Mouse (Mus musculus): ENCODE results near the gene Abcc2. TPM values are rescaled to one million over a fixed set of nuclear protein-coding genes. Genes with fewer than 3 reads are reported as not detected.

The Abcc2 gene
- total and polyA plus RNA-seq, 2 experiments, result 298 to 488 TPM

GRCm38 (mm10) chr19:43752489-43753225 lies 29.3 kb upstream of the Abcc2 start, which contains the start of the genes Cutc and Cox15:
Gene Cutc (plus strand): TSS chr19:43752996.
Gene Cox15 (minus strand): TSS chr19:43753000.
- DNase-seq (ENCODE audit: extremely low read depth, low read depth, low spot score), result peak; percentile 86
- under 1% methylated on average over 62 of the region's 62 CpGs for WGBS

GRCm38 (mm10) chr19:43753226-43753835 lies 28.7 kb upstream of the Abcc2 start:
- H3K27me3 ChIP-seq (ENCODE audit: control insufficient read depth, insufficient read depth, low read length), result no peaks in the 10 kb centered on the region
- WGBS, result 1% methylated on average over 22 of the region's 24 CpGs

More at GRCm38 (mm10) chr19:43752489-43753225, 29.3 kb upstream of the Abcc2 start, which contains the start of the genes Cutc and Cox15:
- Histone ChIP-seq H3K27ac (replicated peaks; ENCODE audit: insufficient read depth, low read depth, low read length) (peak within 1 kb of the TSS; percentile 97), H3K4me3 (ENCODE audit: insufficient read depth, low read depth, low read length) (peak within 1 kb of the TSS; percentile 93), H3K79me2 (ENCODE audit: control insufficient read depth, insufficient read depth, low read length) (no peaks in the 10 kb centered on the region; the same call in 1 of the 2 replicates), H3K9ac (ENCODE audit: low read depth, low read length) (peak within 1 kb of the TSS; percentile 93), H3K4me1 (ENCODE audit: control insufficient read depth, insufficient read depth, low read length) (no peaks in the 10 kb centered on the region), H3K36me3 (ENCODE audit: control insufficient read depth, insufficient read depth, low read length) (peaks cover 23% of the 10 kb centered on the region; the same call in 1 of the 2 replicates), H3K27me3 (ENCODE audit: control insufficient read depth, insufficient read depth, low read length) (no peaks in the 10 kb centered on the region)
- TF ChIP-seq CTCF (IDR thresholded peaks at IDR 0.05; ENCODE audit: low read depth, low read length) (peak; percentile 18; the same call in 1 of the 2 replicates), POLR2A (IDR thresholded peaks at IDR 0.05; ENCODE audit: extremely low read depth, insufficient read depth, low read length) (peak; percentile 65)

GRCm38 (mm10) chr19:43754237-43754636 lies 27.8 kb upstream of the Abcc2 start:
- H3K4me3 ChIP-seq (ENCODE audit: insufficient read depth, low read depth, low read length), result no peak overlapping the region
- TF ChIP-seq CTCF (IDR thresholded peaks at IDR 0.05; ENCODE audit: low read depth, low read length) (no peak), POLR2A (IDR thresholded peaks at IDR 0.05; ENCODE audit: extremely low read depth, insufficient read depth, low read length) (no peak)
- no peak for DNase-seq (ENCODE audit: extremely low read depth, low read depth, low spot score)
- H3K9ac ChIP-seq (ENCODE audit: low read depth, low read length), result no peak overlapping the region
- no peaks in the 10 kb centered on the region for H3K27me3 ChIP-seq (ENCODE audit: control insufficient read depth, insufficient read depth, low read length)
- H3K36me3 ChIP-seq (ENCODE audit: control insufficient read depth, insufficient read depth, low read length), result peaks cover 8% of the 10 kb centered on the region; the same call in 1 of the 2 replicates
- H3K27ac ChIP-seq (replicated peaks; ENCODE audit: insufficient read depth, low read depth, low read length), result no peak overlapping the region
- no peaks in the 10 kb centered on the region for H3K4me1 ChIP-seq (ENCODE audit: control insufficient read depth, insufficient read depth, low read length)
- H3K79me2 ChIP-seq (ENCODE audit: control insufficient read depth, insufficient read depth, low read length), result no peaks in the 10 kb centered on the region; the same call in 1 of the 2 replicates
- WGBS, result 65% methylated on average over 2 of the region's 2 CpGs

More at GRCm38 (mm10) chr19:43753226-43753835, 28.7 kb upstream of the Abcc2 start:
- TF ChIP-seq CTCF (IDR thresholded peaks at IDR 0.05; ENCODE audit: low read depth, low read length) (peak; percentile 93), POLR2A (IDR thresholded peaks at IDR 0.05; ENCODE audit: extremely low read depth, insufficient read depth, low read length) (no peak)
- H3K4me3 ChIP-seq (ENCODE audit: insufficient read depth, low read depth, low read length), result peak overlapping the region; percentile 93
- H3K79me2 ChIP-seq (ENCODE audit: control insufficient read depth, insufficient read depth, low read length), result no peaks in the 10 kb centered on the region; the same call in 1 of the 2 replicates
- H3K4me1 ChIP-seq (ENCODE audit: control insufficient read depth, insufficient read depth, low read length), result no peaks in the 10 kb centered on the region
- peak overlapping the region; percentile 42 for H3K27ac ChIP-seq (replicated peaks; ENCODE audit: insufficient read depth, low read depth, low read length)
- H3K36me3 ChIP-seq (ENCODE audit: control insufficient read depth, insufficient read depth, low read length), result peaks cover 17% of the 10 kb centered on the region; the same call in 1 of the 2 replicates
- DNase-seq (ENCODE audit: extremely low read depth, low read depth, low spot score), result peak; percentile 89
- peak overlapping the region; percentile 84 for H3K9ac ChIP-seq (ENCODE audit: low read depth, low read length)

GRCm38 (mm10) chr19:43754872-43755271 lies 27.1 kb upstream of the Abcc2 start:
- Histone ChIP-seq H3K4me3 (ENCODE audit: insufficient read depth, low read depth, low read length) (no peak overlapping the region), H3K4me1 (ENCODE audit: control insufficient read depth, insufficient read depth, low read length) (no peaks in the 10 kb centered on the region), H3K79me2 (ENCODE audit: control insufficient read depth, insufficient read depth, low read length) (no peaks in the 10 kb centered on the region; the same call in 1 of the 2 replicates), H3K27ac (replicated peaks; ENCODE audit: insufficient read depth, low read depth, low read length) (no peak overlapping the region), H3K36me3 (ENCODE audit: control insufficient read depth, insufficient read depth, low read length) (peaks cover 8% of the 10 kb centered on the region; the same call in 1 of the 2 replicates), H3K9ac (ENCODE audit: low read depth, low read length) (no peak overlapping the region), H3K27me3 (ENCODE audit: control insufficient read depth, insufficient read depth, low read length) (no peaks in the 10 kb centered on the region)
- TF ChIP-seq CTCF (IDR thresholded peaks at IDR 0.05; ENCODE audit: low read depth, low read length) (no peak), POLR2A (IDR thresholded peaks at IDR 0.05; ENCODE audit: extremely low read depth, insufficient read depth, low read length) (no peak)
- WGBS, result 75% methylated on average over 2 of the region's 2 CpGs
- no peak for DNase-seq (ENCODE audit: extremely low read depth, low read depth, low spot score)

- TF ChIP-seq CTCF (IDR thresholded peaks at IDR 0.05; ENCODE audit: low read depth, low read length) (peak; percentile 48), POLR2A (IDR thresholded peaks at IDR 0.05; ENCODE audit: extremely low read depth, insufficient read depth, low read length) (no peak)
- H3K36me3 ChIP-seq (ENCODE audit: control insufficient read depth, insufficient read depth, low read length), result peaks cover 14% of the 10 kb centered on the region; the same call in 1 of the 2 replicates
- DNase-seq (ENCODE audit: extremely low read depth, low read depth, low spot score), result peak; percentile 67
- no peak overlapping the region for H3K9ac ChIP-seq (ENCODE audit: low read depth, low read length)
- H3K4me1 ChIP-seq (ENCODE audit: control insufficient read depth, insufficient read depth, low read length), result peaks cover 3% of the 10 kb centered on the region; the same call in 1 of the 2 replicates
- 16% methylated on average over 6 of the region's 6 CpGs for WGBS
- no peaks in the 10 kb centered on the region for H3K27me3 ChIP-seq (ENCODE audit: control insufficient read depth, insufficient read depth, low read length)
- no peaks in the 10 kb centered on the region for H3K79me2 ChIP-seq (ENCODE audit: control insufficient read depth, insufficient read depth, low read length)
- H3K4me3 ChIP-seq (ENCODE audit: insufficient read depth, low read depth, low read length), result no peak overlapping the region
- no peak overlapping the region for H3K27ac ChIP-seq (replicated peaks; ENCODE audit: insufficient read depth, low read depth, low read length)
Measured at GRCm38 (mm10) chr19:43760504-43760903, 21.5 kb upstream of the Abcc2 start.

All from liver, adult 2 months (tissue).